ENCODE assay signal across 22 mouse cellular contexts in genomic region chr19:20577429-20577828, GRCm38 (mm10).
DNase-seq lines count a peak whose midpoint lies in the region; ATAC-seq and TF ChIP-seq lines count a peak whose summit lies in the region.
"Had no signal": no experiment of that assay in that cellular context is flagged by ENCODE, and none has a peak within 500 bp of the region (broad histone marks: within the 10 kb centered on the region; RNA-seq: fewer than 3 reads in every experiment).

No protein-coding gene starts in this region.

- no peaks in the 10 kb centered on the region for H3K36me3 ChIP-seq in lung, embryonic 15.5 days
- H3K36me3 ChIP-seq in stomach, embryonic 14.5 days (ENCODE audit: control insufficient read depth, insufficient read depth, low read length), result no peaks in the 10 kb centered on the region
- H3K36me3 ChIP-seq in stomach, postnatal 0 days (ENCODE audit: control insufficient read depth, insufficient read depth, low read length), result no peaks in the 10 kb centered on the region
- no peaks in the 10 kb centered on the region for H3K36me3 ChIP-seq in stomach, embryonic 15.5 days
- H3K36me3 ChIP-seq: embryonic facial prominence, embryonic 12.5 days; embryonic facial prominence, embryonic 15.5 days; hindbrain, embryonic 12.5 days had no signal

- no peaks in the 10 kb centered on the region for H3K9me3 ChIP-seq in lung, embryonic 15.5 days
- H3K9me3 ChIP-seq in stomach, embryonic 14.5 days (ENCODE audit: control insufficient read depth, low read depth, low read length), result no peaks in the 10 kb centered on the region
- no peaks in the 10 kb centered on the region for H3K9me3 ChIP-seq in stomach, postnatal 0 days (ENCODE audit: control insufficient read depth, low read length)
- no peaks in the 10 kb centered on the region for H3K9me3 ChIP-seq in stomach, embryonic 15.5 days
- H3K9me3 ChIP-seq: embryonic facial prominence, embryonic 12.5 days; embryonic facial prominence, embryonic 15.5 days; hindbrain, embryonic 12.5 days had no signal

- DNase-seq in lung, postnatal 10 days, result no peak
- no peak for DNase-seq in stomach, postnatal 0 days (ENCODE audit: low spot score)
- no peak for DNase-seq in ovary, postnatal 36 days (ENCODE audit: low spot score)
- DNase-seq: adrenal gland, adult 2 months; adrenal gland, postnatal 14 days; cerebellum, adult 11 months; cerebellum, adult 2 months; cerebellum, adult 9-11 months; cerebellum, postnatal 25 days; forebrain, postnatal 0 days; gastrocnemius, adult 2 months; gastrocnemius, postnatal 14 days; heart, adult 11 months had no signal

- H3K27me3 ChIP-seq in lung, embryonic 15.5 days, result no peaks in the 10 kb centered on the region
- no peaks in the 10 kb centered on the region for H3K27me3 ChIP-seq in stomach, embryonic 14.5 days (ENCODE audit: control insufficient read depth, insufficient read depth, low read length)
- no peaks in the 10 kb centered on the region for H3K27me3 ChIP-seq in stomach, postnatal 0 days (ENCODE audit: control insufficient read depth, insufficient read depth, low read length)
- H3K27me3 ChIP-seq in stomach, embryonic 15.5 days (replicated peaks), result no peaks in the 10 kb centered on the region
- H3K27me3 ChIP-seq: embryonic facial prominence, embryonic 12.5 days; embryonic facial prominence, embryonic 15.5 days; hindbrain, embryonic 12.5 days had no signal

- H3K4me2 ChIP-seq in lung, embryonic 15.5 days, result no peak overlapping the region
- H3K4me2 ChIP-seq in stomach, embryonic 14.5 days (replicated peaks; ENCODE audit: low read depth, low read length), result no peak overlapping the region
- H3K4me2 ChIP-seq in stomach, postnatal 0 days (replicated peaks; ENCODE audit: low read depth), result no peak overlapping the region
- H3K4me2 ChIP-seq in stomach, embryonic 15.5 days, result no peak overlapping the region
- H3K4me2 ChIP-seq: embryonic facial prominence, embryonic 12.5 days; embryonic facial prominence, embryonic 15.5 days; heart, embryonic 11.5 days; hindbrain, embryonic 12.5 days had no signal

- no peak overlapping the region for H3K9ac ChIP-seq in lung, embryonic 15.5 days
- no peak overlapping the region for H3K9ac ChIP-seq in stomach, embryonic 14.5 days (replicated peaks; ENCODE audit: low read depth, low read length)
- no peak overlapping the region for H3K9ac ChIP-seq in stomach, postnatal 0 days (ENCODE audit: low read length)
- H3K9ac ChIP-seq in stomach, embryonic 15.5 days, result no peak overlapping the region
- H3K9ac ChIP-seq: embryonic facial prominence, embryonic 12.5 days; embryonic facial prominence, embryonic 15.5 days; forebrain, postnatal 0 days; hindbrain, embryonic 12.5 days had no signal

- no peak overlapping the region for H3K4me3 ChIP-seq in lung, embryonic 15.5 days
- H3K4me3 ChIP-seq in stomach, embryonic 14.5 days (ENCODE audit: low read depth, low read length), result no peak overlapping the region
- no peak overlapping the region for H3K4me3 ChIP-seq in stomach, postnatal 0 days (ENCODE audit: low read depth, low read length)
- no peak overlapping the region for H3K4me3 ChIP-seq in stomach, embryonic 15.5 days (replicated peaks)
- H3K4me3 ChIP-seq: embryonic facial prominence, embryonic 12.5 days; embryonic facial prominence, embryonic 15.5 days; gastrocnemius, adult 2 months; hindbrain, embryonic 12.5 days had no signal

- no peak for TF ChIP-seq EP300 in stomach, postnatal 0 days (optimal IDR thresholded peaks at IDR 0.05)

- H3K4me1 ChIP-seq in lung, embryonic 15.5 days, result 0 out of 2 replicates have a peak, but pooled peaks cover 13% of the 10 kb centered on the region
- peaks cover 8% of the 10 kb centered on the region; the same call in 1 of the 2 replicates for H3K4me1 ChIP-seq in stomach, embryonic 14.5 days (ENCODE audit: control insufficient read depth, insufficient read depth, low read length)
- no peaks in the 10 kb centered on the region for H3K4me1 ChIP-seq in stomach, postnatal 0 days (replicated peaks; ENCODE audit: control insufficient read depth, insufficient read depth)
- 0 out of 2 replicates have a peak, but pooled peaks cover 6% of the 10 kb centered on the region for H3K4me1 ChIP-seq in stomach, embryonic 15.5 days
- H3K4me1 ChIP-seq: embryonic facial prominence, embryonic 12.5 days; embryonic facial prominence, embryonic 15.5 days; hindbrain, embryonic 12.5 days had no signal

- TF ChIP-seq CTCF in stomach, postnatal 0 days (IDR thresholded peaks at IDR 0.05; ENCODE audit: low read depth), result no peak

- ATAC-seq in lung, embryonic 15.5 days (ENCODE audit: borderline replicate concordance, extremely low read depth, low FRiP score, low TSS enrichment), result peak; percentile 92
- ATAC-seq in stomach, embryonic 14.5 days (ENCODE audit: insufficient number of reproducible peaks, insufficient read depth, low FRiP score, low read depth), result no peak
- ATAC-seq in stomach, postnatal 0 days (ENCODE audit: low FRiP score, low TSS enrichment), result no peak
- no peak for ATAC-seq in stomach, embryonic 15.5 days (ENCODE audit: insufficient read depth, low FRiP score, low read depth)
- ATAC-seq: CD4-positive, CD25-positive, alpha-beta regulatory T cell, adult 4 months; forebrain, embryonic 14.5 days; forebrain, postnatal 0 days had no signal

- peak overlapping the region; percentile 82 for H3K27ac ChIP-seq in lung, embryonic 15.5 days
- H3K27ac ChIP-seq in stomach, embryonic 14.5 days (ENCODE audit: low read length), result 0 out of 2 replicates have a peak overlapping the region, but pooled peaks have one; percentile 39
- H3K27ac ChIP-seq in stomach, postnatal 0 days (replicated peaks), result no peak overlapping the region
- H3K27ac ChIP-seq in stomach, embryonic 15.5 days, result peak overlapping the region; percentile 41; the same call in 1 of the 2 replicates
- H3K27ac ChIP-seq: embryonic facial prominence, embryonic 12.5 days; embryonic facial prominence, embryonic 15.5 days; gastrocnemius, adult 2 months; hindbrain, embryonic 12.5 days had no signal

- WGBS in lung, embryonic 15.5 days, result 34% methylated on average over 5 of the region's 5 CpGs
- 44% methylated on average over 5 of the region's 5 CpGs for WGBS in stomach, embryonic 14.5 days
- 43% methylated on average over 5 of the region's 5 CpGs for WGBS in stomach, postnatal 0 days
- 46% methylated on average over 5 of the region's 5 CpGs for WGBS in stomach, embryonic 15.5 days
